Mouse (Mus musculus) liver, embryonic 15.5 days (tissue): ENCODE measurements around the gene Snx17. TPM values are rescaled to one million over a fixed set of nuclear protein-coding genes. Genes with fewer than 3 reads are reported as not detected.
A peak's percentile ranks its signal among the peaks of the same experiment; 100 is the strongest.
"Not testable (repeated sequence)": the region's sequence is repeated elsewhere in the genome, so short reads cannot be mapped to it uniquely, and the experiment has no call there.

Source experiments
- ATAC-seq: fragments of 200-750 bp; cut with Nextera tagmentation; 2 replicates; pipeline ENCODE4 v1.8.0; 2017; ENCODE audit warnings: moderate number of reproducible peaks, mild to moderate bottlenecking, moderate library complexity; ENCODE audit not compliant: insufficient read depth
- H3K27ac ChIP-seq: fragments of 300-500 bp; sonication (generic); replicated peaks from 2 replicates; pipeline ENCODE4 v1.5.1; 2015; ENCODE audit warnings: mild to moderate bottlenecking, inconsistent platforms
- H3K27me3 ChIP-seq: fragments of 300-500 bp; sonication (generic); 2 replicates; pipeline ENCODE4 v1.6.1; 2015; ENCODE audit warnings: mild to moderate bottlenecking, inconsistent platforms
- H3K36me3 ChIP-seq: fragments of 300-500 bp; sonication (generic); replicated peaks from 2 replicates; pipeline ENCODE4 v1.6.1; 2015; ENCODE audit warnings: moderate library complexity, mild to moderate bottlenecking, inconsistent platforms
- H3K4me1 ChIP-seq: fragments of 300-500 bp; sonication (generic); replicated peaks from 2 replicates; pipeline ENCODE4 v1.6.1; 2015; ENCODE audit warnings: inconsistent platforms
- H3K4me2 ChIP-seq: fragments of 300-500 bp; sonication (generic); 2 replicates; pipeline ENCODE4 v1.6.1; 2015; ENCODE audit warnings: moderate library complexity, mild to moderate bottlenecking, inconsistent platforms
- H3K4me3 ChIP-seq: fragments of 300-500 bp; sonication (generic); replicated peaks from 2 replicates; pipeline ENCODE4 v1.5.1; 2015; ENCODE audit warnings: mild to moderate bottlenecking, inconsistent platforms
- H3K9ac ChIP-seq: fragments of 300-500 bp; sonication (generic); 2 replicates; pipeline ENCODE4 v1.6.1; 2015; ENCODE audit warnings: moderate library complexity, mild to moderate bottlenecking, inconsistent platforms
- H3K9me3 ChIP-seq: fragments of 300-500 bp; sonication (generic); replicated peaks from 2 replicates; pipeline ENCODE4 v1.6.1; 2016; ENCODE audit warnings: inconsistent platforms
- WGBS: fragments of 180-500 bp; shearing (Covaris S2); methylation state at CpG from one replicate; pipeline ENCODE4 v1.1.7; 2015; ENCODE audit warnings: mixed read lengths; ENCODE audit not compliant: insufficient replicate concordance; 5-methylcytosine and 5-hydroxymethylcytosine counted together
- polyA plus RNA-seq: library from polyadenylated mRNA; unstranded; fragments of >200 nt; fragmentation: Nextera tagmentation; extraction: Ambion mirVana; gene quantifications from 2 replicates; pipeline ENCODE4 v1.2.1, GENCODE M21; 2015

Gene Snx17
- polyA plus RNA-seq, 1 experiment from 2014 or later = 40.2 TPM

DNA sequence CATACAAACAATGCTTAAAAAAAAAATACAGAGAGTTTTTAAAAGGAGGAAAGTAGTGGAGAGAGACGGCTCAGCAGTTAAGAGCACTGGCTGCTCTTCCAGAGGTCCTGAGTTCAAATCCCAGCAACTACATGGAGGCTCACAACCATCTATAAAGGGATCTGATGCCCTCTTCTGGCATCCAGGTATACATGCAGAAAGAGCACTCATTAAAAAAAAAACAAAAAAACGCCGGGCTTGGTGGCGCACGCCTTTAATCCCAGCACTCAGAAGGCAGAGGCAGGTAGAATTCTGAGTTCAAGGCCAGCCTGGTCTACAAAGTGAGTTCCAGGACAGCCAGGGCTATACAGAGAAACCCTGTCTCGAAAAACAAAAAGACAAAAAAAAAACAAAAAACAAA, 23.5 kb downstream of the Snx17 start:
- not testable (repeated sequence) for H3K9ac ChIP-seq, ATAC-seq, H3K4me2 ChIP-seq, H3K4me3 ChIP-seq, H3K9me3 ChIP-seq, H3K27ac ChIP-seq, H3K27me3 ChIP-seq
- Histone ChIP-seq H3K36me3 (peaks cover 19% of the 10 kb centered on the region; the same call in 1 of the 2 replicates), H3K4me1 (peaks cover 61% of the 10 kb centered on the region)
- 70% methylated on average over 6 of the region's 6 CpGs for WGBS

DNA sequence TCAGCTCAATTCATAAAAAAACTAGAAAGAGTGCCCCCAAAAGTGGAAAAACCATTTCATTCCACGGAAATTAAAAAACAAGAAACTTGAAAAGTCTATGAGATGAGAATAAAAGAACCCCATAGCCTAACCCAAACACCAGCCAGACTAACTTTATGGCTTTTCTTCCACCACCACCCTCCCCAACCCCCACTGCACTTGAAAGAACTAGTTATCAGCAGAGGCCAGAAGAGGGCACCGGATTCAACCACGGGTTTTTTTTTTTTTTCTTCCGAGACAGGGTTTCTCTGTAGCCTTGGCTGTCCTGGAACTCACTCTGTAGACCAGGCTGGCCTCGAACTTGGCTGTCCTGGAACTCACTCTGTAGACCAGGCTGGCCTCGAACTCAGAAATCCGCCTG, 25.3 kb downstream of the Snx17 start:
- Histone ChIP-seq H3K4me2 (peak overlapping the region; percentile 85), H3K9me3 (no peaks in the 10 kb centered on the region), H3K9ac (peak overlapping the region; percentile 47; the same call in 1 of the 2 replicates), H3K36me3 (peaks cover 11% of the 10 kb centered on the region; the same call in 1 of the 2 replicates), H3K27ac (peak overlapping the region; percentile 95), H3K27me3 (no peaks in the 10 kb centered on the region), H3K4me1 (peaks cover 54% of the 10 kb centered on the region), H3K4me3 (peak overlapping the region; percentile 100)
- WGBS = 16% methylated on average over 7 of the region's 7 CpGs
- ATAC-seq = peak; percentile 26; the same call in 1 of the 2 replicates

DNA sequence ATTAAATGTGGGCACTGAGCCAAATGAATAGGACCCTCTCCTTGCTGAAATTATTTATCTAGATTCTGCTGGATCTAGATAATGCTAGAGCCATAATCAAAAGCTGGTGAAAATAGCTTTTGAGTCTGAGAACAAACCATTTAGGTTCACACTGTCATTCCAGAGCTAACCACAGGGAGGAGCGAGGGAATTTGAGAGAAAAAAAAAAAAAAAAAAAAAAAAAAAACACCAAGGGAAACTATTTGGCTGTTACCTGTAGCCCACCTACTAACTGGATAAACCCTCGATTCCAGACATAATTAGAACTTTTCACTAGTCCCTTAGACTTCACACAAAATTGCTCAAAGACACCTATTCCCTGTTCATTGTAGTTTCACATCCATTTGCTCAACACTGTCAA, 26.0 kb downstream of the Snx17 start:
- Histone ChIP-seq H3K4me1 (peaks cover 53% of the 10 kb centered on the region), H3K9ac (peak overlapping the region; percentile 47), H3K27me3 (no peaks in the 10 kb centered on the region), H3K36me3 (peaks cover 10% of the 10 kb centered on the region; the same call in 1 of the 2 replicates), H3K4me3 (peak overlapping the region; percentile 100), H3K9me3 (no peaks in the 10 kb centered on the region), H3K27ac (peak overlapping the region; percentile 95), H3K4me2 (peak overlapping the region; percentile 85)
- ATAC-seq = no peak
- WGBS = 1% methylated on average over 2 of the region's 2 CpGs

DNA sequence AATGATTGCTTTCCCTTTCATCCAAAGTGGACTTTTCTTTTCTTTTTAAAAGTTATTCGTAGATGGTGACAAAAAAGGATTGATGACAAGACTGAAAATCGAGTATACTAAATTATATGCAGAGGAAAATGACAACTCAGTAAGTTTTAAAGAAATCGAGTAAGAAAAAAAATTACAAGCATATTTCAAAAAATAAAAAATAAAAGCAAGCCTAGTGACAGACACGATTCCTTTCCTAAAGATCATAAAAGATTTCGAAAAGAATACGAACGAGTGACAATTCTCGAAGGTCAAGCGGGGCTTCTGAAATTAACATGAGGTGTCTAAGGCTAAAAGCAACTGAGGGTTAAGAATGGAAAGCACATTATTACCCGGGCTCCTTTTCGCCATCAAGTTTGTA, 26.4 kb downstream of the Snx17 start:
- Histone ChIP-seq H3K36me3 (peaks cover 7% of the 10 kb centered on the region; the same call in 1 of the 2 replicates), H3K27me3 (no peaks in the 10 kb centered on the region), H3K4me2 (peak overlapping the region; percentile 85), H3K4me1 (peaks cover 52% of the 10 kb centered on the region), H3K9me3 (no peaks in the 10 kb centered on the region), H3K27ac (peak overlapping the region; percentile 95), H3K9ac (peak overlapping the region; percentile 96), H3K4me3 (peak overlapping the region; percentile 100)
- ATAC-seq = no peak
- WGBS = under 1% methylated on average over 11 of the region's 11 CpGs

DNA sequence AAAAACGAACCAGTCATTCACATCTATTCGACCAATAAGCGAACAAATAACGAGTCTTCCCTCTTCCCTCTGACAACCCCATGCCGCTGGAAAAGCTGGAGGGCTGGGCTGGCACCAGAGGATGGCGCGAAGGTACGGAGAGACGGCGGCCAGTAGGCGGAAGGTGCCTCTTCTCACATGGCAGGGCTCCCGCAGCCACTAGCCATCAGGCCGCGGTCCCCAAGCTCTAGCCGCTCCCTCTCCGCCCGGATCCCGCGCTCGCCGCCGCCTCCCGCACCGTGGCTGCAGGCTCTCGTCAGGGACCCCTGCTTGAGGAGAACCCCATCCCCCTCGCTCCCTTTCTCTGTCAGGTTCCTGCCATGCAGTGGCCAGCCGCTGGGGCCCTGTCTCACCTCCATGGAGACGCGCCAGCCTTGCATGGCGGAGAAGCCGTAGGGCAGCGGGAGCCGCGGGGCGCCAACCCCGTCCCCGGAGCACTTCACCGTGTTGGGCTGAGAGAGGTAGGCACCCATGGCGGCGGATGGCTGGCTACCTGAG, 27.0 kb downstream of the Snx17 start:
- WGBS = under 1% methylated on average over 39 of the region's 40 CpGs
- peaks cover 47% of the 10 kb centered on the region for H3K4me1 ChIP-seq

DNA sequence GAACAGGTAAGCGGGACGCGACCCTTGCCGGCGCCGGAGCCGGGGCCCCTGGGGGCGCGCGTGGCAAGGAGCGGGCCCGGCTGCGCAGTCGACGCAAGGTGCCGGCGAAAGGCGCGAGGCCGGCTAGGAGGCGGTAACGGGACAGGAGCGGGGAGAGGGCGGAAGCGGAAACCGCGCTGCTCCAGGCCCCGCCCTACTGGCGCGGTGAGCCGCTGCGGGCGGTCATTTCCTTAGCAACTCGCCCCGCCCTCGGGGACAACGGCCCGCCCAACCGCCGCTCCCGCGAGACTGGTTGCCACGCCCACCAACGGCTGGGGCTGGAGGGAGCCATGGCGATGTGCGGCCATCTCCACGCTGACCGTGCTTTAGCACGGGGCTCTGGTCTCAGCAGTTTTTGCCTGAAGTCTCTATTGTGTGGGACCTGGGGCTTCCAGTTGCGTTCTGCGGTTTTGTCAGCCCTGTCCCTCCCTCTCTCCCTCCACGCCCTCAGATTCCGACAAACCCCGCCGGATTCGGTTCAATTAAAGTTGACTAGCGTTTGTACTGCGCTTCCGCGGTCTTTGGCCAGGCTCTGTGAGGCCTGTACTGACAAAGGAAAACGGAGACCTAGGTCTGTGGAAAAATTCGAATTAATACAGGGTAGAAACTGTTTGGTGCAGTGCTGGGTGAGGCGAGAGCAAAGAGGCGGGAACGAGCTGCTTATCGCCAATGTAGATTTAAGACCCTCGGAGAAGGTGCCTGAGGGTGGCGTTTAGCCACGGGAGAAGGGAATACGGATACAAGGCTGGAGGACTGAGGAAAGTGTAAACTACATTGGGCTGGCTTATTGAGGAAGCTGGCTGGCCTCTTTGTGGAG, 27.6 kb downstream of the Snx17 start, which contains the start of gene Ppm1g:
Gene Ppm1g (minus strand): TSS at position 240 of the 856 bp plus-strand sequence.
- peak; percentile 92 for ATAC-seq
- under 1% methylated on average over 70 of the region's 70 CpGs for WGBS
- H3K36me3 ChIP-seq = peaks cover 7% of the 10 kb centered on the region; the same call in 1 of the 2 replicates

More for the DNA sequence above, 27.0 kb downstream of the Snx17 start:
- H3K9ac ChIP-seq = peak overlapping the region; percentile 96
- peaks cover 7% of the 10 kb centered on the region; the same call in 1 of the 2 replicates for H3K36me3 ChIP-seq
- peak overlapping the region; percentile 85 for H3K4me2 ChIP-seq
- H3K27me3 ChIP-seq = no peaks in the 10 kb centered on the region
- ATAC-seq = peak; percentile 55
- H3K4me3 ChIP-seq = peak overlapping the region; percentile 100
- peak overlapping the region; percentile 95 for H3K27ac ChIP-seq
- no peaks in the 10 kb centered on the region for H3K9me3 ChIP-seq

DNA sequence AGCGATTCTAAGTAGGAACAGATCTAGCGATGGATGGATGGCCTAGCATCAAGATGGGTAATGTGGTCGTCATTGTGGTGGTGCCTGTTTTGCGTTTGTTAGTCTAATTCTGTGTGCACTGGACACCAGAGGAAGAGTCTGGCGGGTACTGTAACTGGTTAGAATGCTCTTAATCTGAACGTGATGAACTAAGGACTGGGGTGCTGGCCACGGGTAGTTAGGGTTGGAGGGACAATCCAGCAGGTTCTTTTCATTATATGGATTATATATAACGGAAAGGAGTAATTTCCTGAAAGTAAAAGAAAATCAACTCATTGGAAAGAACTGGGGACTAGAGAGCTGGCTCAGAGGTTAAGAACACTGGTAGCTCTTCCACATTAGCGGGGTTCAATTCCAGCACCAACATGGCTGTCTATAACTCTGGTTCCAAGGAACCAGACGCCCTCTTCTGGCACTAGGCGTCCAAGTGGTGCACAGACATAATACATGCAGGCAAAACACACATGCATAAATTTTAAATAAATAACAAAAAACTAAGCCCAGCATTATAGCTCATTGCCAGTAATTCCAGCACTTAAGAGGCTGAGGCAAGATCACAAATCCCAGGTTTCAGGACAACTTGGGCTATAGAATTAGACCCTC, 28.4 kb downstream of the Snx17 start:
- Histone ChIP-seq H3K9ac (peak overlapping the region; percentile 76), H3K9me3 (no peaks in the 10 kb centered on the region), H3K36me3 (peaks cover 1% of the 10 kb centered on the region; the same call in 1 of the 2 replicates), H3K4me2 (peak overlapping the region; percentile 85), H3K27me3 (no peaks in the 10 kb centered on the region), H3K4me3 (peak overlapping the region; percentile 100), H3K4me1 (peaks cover 36% of the 10 kb centered on the region), H3K27ac (peak overlapping the region; percentile 88)
- ATAC-seq = no peak
- WGBS = 10% methylated on average over 11 of the region's 11 CpGs

More for the DNA sequence above, 27.6 kb downstream of the Snx17 start, which contains the start of gene Ppm1g:
- peaks cover 43% of the 10 kb centered on the region for H3K4me1 ChIP-seq
- peak within 1 kb of the TSS; percentile 85 for H3K4me2 ChIP-seq
- H3K27me3 ChIP-seq = no peaks in the 10 kb centered on the region
- H3K27ac ChIP-seq = peak within 1 kb of the TSS; percentile 95
- peak within 1 kb of the TSS; percentile 96 for H3K9ac ChIP-seq
- no peaks in the 10 kb centered on the region for H3K9me3 ChIP-seq
- peak within 1 kb of the TSS; percentile 100 for H3K4me3 ChIP-seq

DNA sequence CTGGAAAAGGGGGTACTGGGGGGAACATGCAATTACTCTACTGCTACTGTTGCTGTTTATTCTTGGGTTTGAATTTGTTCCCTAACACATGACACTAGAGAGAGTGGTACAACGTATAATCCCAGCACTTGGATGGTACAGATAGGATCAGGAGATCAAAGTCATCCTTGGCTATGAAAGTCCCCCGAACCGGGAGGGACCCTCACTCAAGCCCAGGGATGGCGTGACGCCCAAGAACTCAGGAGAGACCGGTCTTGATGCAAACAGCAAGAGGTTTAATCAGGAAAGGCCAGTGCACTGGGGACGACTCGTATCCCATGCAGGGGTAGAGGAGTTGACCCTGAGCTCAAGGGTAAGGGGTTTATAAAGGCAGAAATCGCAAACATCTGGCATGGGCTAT, 29.7 kb downstream of the Snx17 start:
- no peaks in the 10 kb centered on the region for H3K36me3 ChIP-seq
- H3K9me3 ChIP-seq = no peaks in the 10 kb centered on the region
- ATAC-seq = no peak
- no peaks in the 10 kb centered on the region for H3K27me3 ChIP-seq
- H3K27ac ChIP-seq = no peak overlapping the region
- H3K9ac ChIP-seq = no peak overlapping the region
- 79% methylated on average over 9 of the region's 9 CpGs for WGBS
- peaks cover 24% of the 10 kb centered on the region for H3K4me1 ChIP-seq
- no peak overlapping the region for H3K4me2 ChIP-seq
- no peak overlapping the region for H3K4me3 ChIP-seq

DNA sequence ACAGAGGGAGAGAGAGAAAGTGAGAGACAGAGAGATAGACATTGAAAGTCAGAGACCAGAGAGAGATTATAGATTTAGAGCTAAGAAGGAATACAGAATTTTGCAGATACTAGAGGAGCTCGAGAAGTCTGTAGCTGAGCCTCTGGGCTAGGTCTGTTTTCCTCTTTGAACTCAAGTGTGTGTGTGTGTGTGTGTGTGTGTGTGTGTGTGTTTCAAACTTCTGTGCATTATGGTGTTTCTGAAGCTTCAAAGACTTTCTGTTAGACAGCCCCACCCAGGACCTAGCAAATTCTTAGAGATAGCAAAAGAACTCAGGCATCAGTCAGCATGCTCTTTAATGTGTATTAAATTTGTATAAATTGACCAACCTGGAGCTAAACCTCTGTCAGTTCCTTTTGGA, 33.6 kb downstream of the Snx17 start:
- WGBS = 51% methylated on average over 1 of the region's 1 CpGs
- no peak overlapping the region for H3K9ac ChIP-seq
- H3K4me1 ChIP-seq = peaks cover 1% of the 10 kb centered on the region; the same call in 1 of the 2 replicates
- no peak overlapping the region for H3K27ac ChIP-seq
- H3K4me2 ChIP-seq = no peak overlapping the region
- no peaks in the 10 kb centered on the region for H3K36me3 ChIP-seq
- H3K4me3 ChIP-seq = no peak overlapping the region
- no peaks in the 10 kb centered on the region for H3K27me3 ChIP-seq
- H3K9me3 ChIP-seq = no peaks in the 10 kb centered on the region
- no peak for ATAC-seq

DNA sequence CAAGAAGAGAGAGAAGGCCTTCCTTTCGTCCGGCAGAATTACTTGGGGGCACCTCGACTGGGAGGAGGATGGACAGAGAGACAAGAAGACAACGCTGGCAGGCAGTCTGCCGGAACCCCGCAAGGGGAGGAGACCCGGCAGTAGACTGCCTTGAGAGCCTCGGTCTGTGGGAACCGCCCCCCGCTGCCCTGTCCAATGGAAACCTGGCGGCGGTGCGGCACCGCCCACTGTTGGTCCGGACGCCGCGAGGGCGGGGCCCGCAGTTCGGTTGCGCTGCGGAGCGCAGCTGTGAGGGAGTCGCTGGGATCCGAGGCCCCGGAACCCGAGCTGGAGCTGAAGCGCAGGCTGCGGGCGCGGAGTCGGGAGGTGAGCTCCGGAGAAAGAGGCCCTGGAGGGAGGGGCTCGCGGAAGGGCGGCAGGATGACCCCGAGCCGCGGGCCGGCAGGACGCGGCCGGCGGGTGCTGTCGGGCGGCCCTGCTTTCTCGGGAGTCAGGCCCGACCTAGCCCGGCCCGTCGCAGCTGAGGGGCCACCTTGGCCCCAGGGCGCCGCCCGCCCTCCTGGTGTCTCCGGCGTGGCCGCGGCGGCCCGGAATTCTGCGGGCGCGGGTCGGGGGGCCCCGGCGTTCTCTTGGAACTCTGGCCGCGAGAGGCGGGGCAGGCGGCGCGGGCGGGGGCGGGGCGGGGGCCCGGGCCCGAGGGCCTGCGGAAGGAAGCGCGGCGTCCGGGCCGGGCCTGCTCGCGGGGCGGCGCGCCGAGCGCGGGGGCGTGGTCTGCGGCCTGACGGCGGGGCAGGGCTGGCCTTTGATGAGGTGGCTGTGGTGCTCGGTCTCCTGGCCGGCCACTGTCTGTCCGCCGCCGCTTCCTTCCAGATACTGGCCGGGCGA, 47.9 kb downstream of the Snx17 start, which contains the start of the genes Nrbp1 and Gm9970:
Gene Nrbp1 (plus strand): TSS at position 228 of the 885 bp plus-strand sequence.
Gene Gm9970 (minus strand): TSS at position 596 of the 885 bp plus-strand sequence.
- H3K4me1 ChIP-seq = peaks cover 19% of the 10 kb centered on the region
- ATAC-seq = peak; percentile 97
- peak within 1 kb of the TSS; percentile 97 for H3K27ac ChIP-seq
- H3K4me2 ChIP-seq = peak within 1 kb of the TSS; percentile 95
- under 1% methylated on average over 92 of the region's 103 CpGs for whole genome bisulfite sequencing
- peak within 1 kb of the TSS; percentile 98 for H3K4me3 ChIP-seq
- H3K27me3 ChIP-seq = no peaks in the 10 kb centered on the region
- no peaks in the 10 kb centered on the region for H3K9me3 ChIP-seq
- peaks cover 24% of the 10 kb centered on the region for H3K36me3 ChIP-seq
- peak within 1 kb of the TSS; percentile 99 for H3K9ac ChIP-seq
